Mouse (Mus musculus) ES-E14 (cell line): ENCODE data around the gene Vamp1.

Experiments used
- ZC3H11A ChIP-seq: IDR thresholded peaks from 2 replicates; pipeline ENCODE4 v1.6.1; 2012; ENCODE audit warnings: low read depth, mild to moderate bottlenecking, inconsistent platforms, low read length, borderline replicate concordance
- ZNF384 ChIP-seq: IDR thresholded peaks from 2 replicates; pipeline ENCODE4 v1.6.1; 2012; ENCODE audit warnings: low read depth, low read length, inconsistent platforms

GRCm38 (mm10) chr6:125294049-125294448 lies 78.7 kb downstream of the Vamp1 start:
- TF ChIP-seq ZNF384 = no peak
- TF ChIP-seq ZC3H11A = no peak
